ENCODE assay signal across 7 mouse cellular contexts in the genomic region with DNA sequence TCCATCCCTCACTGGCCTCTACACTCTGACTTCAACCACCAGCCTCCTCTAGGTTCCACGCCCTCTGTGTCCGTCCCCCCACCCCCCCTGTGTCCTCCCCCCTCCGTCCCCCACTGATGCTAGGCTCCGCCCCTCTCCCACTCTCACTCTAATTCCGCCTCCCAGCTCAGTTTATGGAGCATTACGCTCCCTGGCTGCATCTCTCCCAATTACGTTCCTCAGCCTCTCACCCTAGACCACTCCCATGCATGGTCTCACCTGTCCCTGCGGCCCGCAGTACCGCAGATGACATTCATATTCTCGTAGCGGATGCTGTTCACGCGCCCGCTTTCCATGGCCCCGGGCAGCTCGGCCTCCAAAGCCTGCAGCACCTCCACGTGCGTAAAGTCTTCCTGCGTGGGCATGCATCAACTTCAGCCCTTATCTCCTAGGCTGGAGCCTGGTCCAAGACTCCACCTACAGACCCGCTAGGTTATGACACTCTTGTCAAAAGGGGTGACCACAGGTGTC. TPM values are rescaled to one million over a fixed set of nuclear protein-coding genes. Genes with fewer than 3 reads are reported as not detected.
DNase-seq lines count a peak whose midpoint lies in the region; ATAC-seq lines count a peak whose summit lies in the region.

No protein-coding gene starts in this region.

- peak overlapping the region; percentile 93; the same call in 1 of the 2 replicates for H3K4me2 ChIP-seq in forebrain, embryonic 11.5 days (ENCODE audit: low read depth, low read length, severe bottlenecking)
- H3K4me2 ChIP-seq in liver, embryonic 12.5 days = peak overlapping the region; percentile 81

- WGBS in forebrain, embryonic 11.5 days = 9% methylated on average over 21 of the region's 21 CpGs
- WGBS in liver, embryonic 12.5 days (ENCODE audit: insufficient replicate concordance) = 19% methylated on average over 21 of the region's 21 CpGs

- no peak overlapping the region for H3K27ac ChIP-seq in forebrain, embryonic 11.5 days (ENCODE audit: low read depth, low read length)
- no peak overlapping the region for H3K27ac ChIP-seq in liver, embryonic 12.5 days

- H3K9me3 ChIP-seq in forebrain, embryonic 11.5 days (ENCODE audit: control insufficient read depth, low read length) = no peaks in the 10 kb centered on the region
- H3K9me3 ChIP-seq in liver, embryonic 12.5 days (replicated peaks) = no peaks in the 10 kb centered on the region

- H3K4me3 ChIP-seq in forebrain, embryonic 11.5 days (ENCODE audit: low read depth, low read length) = peak overlapping the region; percentile 44
- peak overlapping the region; percentile 55; the same call in 1 of the 2 replicates for H3K4me3 ChIP-seq in liver, embryonic 12.5 days

- H3K27me3 ChIP-seq in forebrain, embryonic 11.5 days (ENCODE audit: control insufficient read depth, insufficient read depth, low read length) = peaks cover 21% of the 10 kb centered on the region
- peaks cover 97% of the 10 kb centered on the region for H3K27me3 ChIP-seq in liver, embryonic 12.5 days (replicated peaks)

- peaks cover 26% of the 10 kb centered on the region for H3K4me1 ChIP-seq in forebrain, embryonic 11.5 days (replicated peaks; ENCODE audit: control insufficient read depth, insufficient read depth, low read length)
- peaks cover 21% of the 10 kb centered on the region for H3K4me1 ChIP-seq in liver, embryonic 12.5 days

- intact Hi-C loops in left cerebral cortex, postnatal 14 days (cut with DNase I) = no loop called here

- H3K36me3 ChIP-seq in forebrain, embryonic 11.5 days (ENCODE audit: control insufficient read depth, insufficient read depth, low read length) = no peaks in the 10 kb centered on the region
- H3K36me3 ChIP-seq in liver, embryonic 12.5 days = no peaks in the 10 kb centered on the region

- H3K9ac ChIP-seq in forebrain, embryonic 11.5 days (ENCODE audit: low read length) = no peak overlapping the region; the same call in 1 of the 2 replicates
- no peak overlapping the region for H3K9ac ChIP-seq in liver, embryonic 12.5 days

- DNase-seq in left cerebral cortex, postnatal 14 days (ENCODE audit: low spot score in 2 of 2) = peak; percentile 36 to 52
- no peak for DNase-seq in left cerebral cortex, adult 11 months (ENCODE audit: low spot score)
- DNase-seq in cerebellum, adult 11 months = peak; percentile 66
- DNase-seq in forebrain, embryonic 11.5 days (ENCODE audit: low spot score) = no peak
- no peak for DNase-seq in ovary, postnatal 14 days (ENCODE audit: low spot score)
- DNase-seq in thymus, postnatal 10 days (ENCODE audit: low spot score in 2 of 2) = no peak

- peak; percentile 17; the same call in 1 of the 2 replicates for ATAC-seq in forebrain, embryonic 11.5 days (replicated peaks; ENCODE audit: low FRiP score)
- ATAC-seq in liver, embryonic 12.5 days = 0 out of 2 replicates have a peak, but pooled peaks have one; percentile 1

RNA-seq across cellular contexts. Expression of a gene that starts 23.1 kb away (rescaled TPM):
- 10 to 100 TPM; 77.1 to 81.9 TPM for total RNA-seq in left cerebral cortex, postnatal 14 days (2021)
- 3.2 and 4.0 TPM in 2 replicates for polyA plus RNA-seq in forebrain, embryonic 11.5 days (2014; fragmentation: Nextera tagmentation; extraction: Ambion mirVana)
- 0.05 and 0.11 TPM in 2 replicates for polyA plus RNA-seq in liver, embryonic 12.5 days (2016; fragmentation: Nextera tagmentation; extraction: Ambion mirVana)

RNA-seq across cellular contexts. Expression of a gene that starts 24.8 kb away (rescaled TPM):
- 1 to 10 TPM; 2.3 TPM for total RNA-seq in left cerebral cortex, postnatal 14 days (2021)
- 0.89 and 0.96 TPM in 2 replicates for polyA plus RNA-seq in forebrain, embryonic 11.5 days (2014; fragmentation: Nextera tagmentation; extraction: Ambion mirVana)
- 0.38 TPM in 1 of 2 replicates, not detected in the other for polyA plus RNA-seq in liver, embryonic 12.5 days (2016; fragmentation: Nextera tagmentation; extraction: Ambion mirVana)

RNA-seq across cellular contexts. Expression of a gene that starts 50.8 kb away (rescaled TPM):
- 100 to 1,000 TPM; 512 to 537 TPM for total RNA-seq in left cerebral cortex, postnatal 14 days (2021)
- polyA plus RNA-seq in forebrain, embryonic 11.5 days (2014; fragmentation: Nextera tagmentation; extraction: Ambion mirVana) = 3.6 and 4.2 TPM in 2 replicates
- 0.10 and 0.18 TPM in 2 replicates for polyA plus RNA-seq in liver, embryonic 12.5 days (2016; fragmentation: Nextera tagmentation; extraction: Ambion mirVana)

RNA-seq across cellular contexts. Expression of a gene that starts 54.1 kb away (rescaled TPM):
- total RNA-seq in left cerebral cortex, postnatal 14 days (2021) = 1 to 10 TPM; 2.6 to 3.6 TPM
- 3.2 TPM in 2 replicates for polyA plus RNA-seq in forebrain, embryonic 11.5 days (2014; fragmentation: Nextera tagmentation; extraction: Ambion mirVana)
- polyA plus RNA-seq in liver, embryonic 12.5 days (2016; fragmentation: Nextera tagmentation; extraction: Ambion mirVana) = 0.50 and 0.55 TPM in 2 replicates

Comparison
In these comparisons a context has a peak if more than half of its experiments do, and no peak if none do; other contexts are left out.
1. DNase-seq: peak in left cerebral cortex, postnatal 14 days (2 of 2) and cerebellum, adult 11 months (single experiment); none in left cerebral cortex, adult 11 months (single experiment), forebrain, embryonic 11.5 days (single experiment), ovary, postnatal 14 days (single experiment) and thymus, postnatal 10 days (0 of 2).